Mouse (Mus musculus): ENCODE data around the gene Ddx47.

Gene Ddx47

GRCm38 (mm10) chr6:135011048-135011733, at the start of gene Ddx47:
Ddx47 (plus strand) TSS chr6:135011612.
- DNase-seq (ENCODE audit: low spot score), result peak; percentile 97

GRCm38 (mm10) chr6:134961858-134962517, 49.4 kb upstream of the Ddx47 start:
- no peak for DNase-seq (ENCODE audit: low spot score)

- DNase-seq (ENCODE audit: low spot score), result no peak
Measured at GRCm38 (mm10) chr6:134962518-134962893, 48.9 kb upstream of the Ddx47 start.

GRCm38 (mm10) chr6:134963910-134964309, 47.5 kb upstream of the Ddx47 start:
- no peak for DNase-seq (ENCODE audit: low spot score)

- DNase-seq (ENCODE audit: low spot score), result no peak
Measured at GRCm38 (mm10) chr6:134966681-134967080, 44.7 kb upstream of the Ddx47 start.

- no peak for DNase-seq (ENCODE audit: low spot score)
Measured at GRCm38 (mm10) chr6:134968326-134968725, 43.1 kb upstream of the Ddx47 start.

GRCm38 (mm10) chr6:134969498-134969897, 41.9 kb upstream of the Ddx47 start:
- DNase-seq (ENCODE audit: low spot score), result no peak

GRCm38 (mm10) chr6:134972096-134972495, 39.3 kb upstream of the Ddx47 start:
- DNase-seq (ENCODE audit: low spot score), result no peak

GRCm38 (mm10) chr6:134976628-134977027, 34.8 kb upstream of the Ddx47 start:
- DNase-seq (ENCODE audit: low spot score), result peak; percentile 68

- no peak for DNase-seq (ENCODE audit: low spot score)
Measured at GRCm38 (mm10) chr6:134981231-134982062, 30.0 kb upstream of the Ddx47 start, which contains the start of gene Apold1. Apold1 (plus strand) TSS chr6:134981718.

GRCm38 (mm10) chr6:134983529-134984370, 27.7 kb upstream of the Ddx47 start:
- peak; percentile 80 for DNase-seq (ENCODE audit: low spot score)

GRCm38 (mm10) chr6:134984748-134985147, 26.7 kb upstream of the Ddx47 start:
- peak; percentile 43 for DNase-seq (ENCODE audit: low spot score)

GRCm38 (mm10) chr6:134988377-134988776, 23.0 kb upstream of the Ddx47 start:
- DNase-seq (ENCODE audit: low spot score), result no peak

- no peak for DNase-seq (ENCODE audit: low spot score)
Measured at GRCm38 (mm10) chr6:134990674-134991073, 20.7 kb upstream of the Ddx47 start.

GRCm38 (mm10) chr6:134994031-134994651, 17.3 kb upstream of the Ddx47 start:
- DNase-seq (ENCODE audit: low spot score), result no peak

- no peak for DNase-seq (ENCODE audit: low spot score)
Measured at GRCm38 (mm10) chr6:134994985-134995384, 16.4 kb upstream of the Ddx47 start.

GRCm38 (mm10) chr6:134996918-134997317, 14.5 kb upstream of the Ddx47 start:
- DNase-seq (ENCODE audit: low spot score), result no peak

- DNase-seq (ENCODE audit: low spot score), result no peak
Measured at GRCm38 (mm10) chr6:134998076-134998475, 13.3 kb upstream of the Ddx47 start.

GRCm38 (mm10) chr6:134998781-134999180, 12.6 kb upstream of the Ddx47 start:
- DNase-seq (ENCODE audit: low spot score), result no peak

- DNase-seq (ENCODE audit: low spot score), result no peak
Measured at GRCm38 (mm10) chr6:135000272-135000671, 11.1 kb upstream of the Ddx47 start.

GRCm38 (mm10) chr6:135001991-135002390, 9.4 kb upstream of the Ddx47 start:
- no peak for DNase-seq (ENCODE audit: low spot score)
